ENCODE assay signal across 9 mouse cellular contexts in the genomic region with DNA sequence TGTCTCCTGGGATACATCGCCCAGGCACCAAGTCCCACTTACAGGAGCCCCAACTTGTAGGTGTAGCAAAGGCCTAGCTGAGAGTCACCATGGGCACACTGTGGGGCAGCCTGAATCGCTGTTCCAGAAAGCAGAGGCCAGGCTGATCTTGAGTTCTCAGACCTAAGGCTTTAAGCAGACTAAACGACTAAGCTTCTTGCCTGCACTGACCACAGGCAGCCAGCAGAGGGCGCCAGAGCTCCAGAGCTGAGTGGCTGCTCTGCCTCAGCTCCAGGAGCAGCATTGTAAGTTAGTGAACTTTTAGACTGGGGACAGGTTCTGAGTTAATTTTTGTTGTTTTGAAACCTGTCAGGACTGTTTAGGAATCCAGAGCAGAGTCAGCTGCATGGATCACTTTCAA. TPM values are rescaled to one million over a fixed set of nuclear protein-coding genes. Genes with fewer than 3 reads are reported as not detected.
A peak's percentile ranks its signal among the peaks of the same experiment; 100 is the strongest.
DNase-seq lines count a peak whose midpoint lies in the region; ATAC-seq lines count a peak whose summit lies in the region.
"Had no signal": no experiment of that assay in that cellular context is flagged by ENCODE, and none has a peak within 500 bp of the region (broad histone marks: within the 10 kb centered on the region; RNA-seq: fewer than 3 reads in every experiment).

No protein-coding gene starts in this region.

- H3K36me3 ChIP-seq in heart, embryonic 12.5 days, result peaks cover 55% of the 10 kb centered on the region
- peaks cover 22% of the 10 kb centered on the region for H3K36me3 ChIP-seq in intestine, embryonic 15.5 days
- H3K36me3 ChIP-seq in splenic B cell, adult 2 months (ENCODE audit: control insufficient read depth, insufficient read depth, low read length, poor library complexity, severe bottlenecking), result peaks cover 20% of the 10 kb centered on the region

- no peak overlapping the region for H3K4me3 ChIP-seq in heart, embryonic 12.5 days
- no peak overlapping the region for H3K4me3 ChIP-seq in intestine, embryonic 15.5 days (replicated peaks)
- H3K4me3 ChIP-seq: megakaryocyte, embryonic 14.5 days had no signal

- peaks cover 15% of the 10 kb centered on the region for H3K9me3 ChIP-seq in heart, embryonic 12.5 days (replicated peaks)
- H3K9me3 ChIP-seq in intestine, embryonic 15.5 days, result no peaks in the 10 kb centered on the region

- H3K27me3 ChIP-seq in heart, embryonic 12.5 days (replicated peaks), result peaks cover 15% of the 10 kb centered on the region; the same call in 1 of the 2 replicates
- no peaks in the 10 kb centered on the region for H3K27me3 ChIP-seq in intestine, embryonic 15.5 days (replicated peaks)
- H3K27me3 ChIP-seq in splenic B cell, adult 2 months (ENCODE audit: control insufficient read depth, insufficient read depth, low read length, poor library complexity, severe bottlenecking), result no peaks in the 10 kb centered on the region
- H3K27me3 ChIP-seq: megakaryocyte, embryonic 14.5 days had no signal

- intact Hi-C loops in left cerebral cortex, postnatal 4 days (cut with DNase I), result loop anchor here (2.0 to 10.0 kb wide), 4 partner anchors 87 to 259 kb away; a partner anchor contains a TSS

- no peak overlapping the region for H3K9ac ChIP-seq in heart, embryonic 12.5 days
- H3K9ac ChIP-seq in intestine, embryonic 15.5 days, result no peak overlapping the region

- 21% methylated on average over 4 of the region's 4 CpGs for whole genome bisulfite sequencing in heart, embryonic 12.5 days
- WGBS in intestine, embryonic 15.5 days, result 20% methylated on average over 4 of the region's 4 CpGs

- no peak overlapping the region for H3K4me2 ChIP-seq in heart, embryonic 12.5 days
- no peak overlapping the region for H3K4me2 ChIP-seq in intestine, embryonic 15.5 days (replicated peaks)

- peak; percentile 94 for DNase-seq in heart, adult 11 months
- DNase-seq in cerebellum, adult 11-12 months, result peak; percentile 38
- peak; percentile 40 to 79 for DNase-seq in frontal cortex, postnatal 14 days (ENCODE audit: low spot score in 2 of 2)
- DNase-seq in left cerebral cortex, postnatal 4 days, result peak; percentile 71
- DNase-seq in naive thymus-derived CD4-positive, alpha-beta T cell, adult 2 months (ENCODE audit: low read depth), result peak; percentile 79
- peak; percentile 83 for DNase-seq in splenic B cell, adult 2 months (ENCODE audit: low read depth, low spot score)

- H3K4me1 ChIP-seq in heart, embryonic 12.5 days (replicated peaks), result peaks cover 4% of the 10 kb centered on the region; the same call in 1 of the 2 replicates
- H3K4me1 ChIP-seq in intestine, embryonic 15.5 days (replicated peaks), result no peaks in the 10 kb centered on the region

- H3K27ac ChIP-seq in heart, embryonic 12.5 days (ENCODE audit: poor library complexity, severe bottlenecking), result no peak overlapping the region
- H3K27ac ChIP-seq in intestine, embryonic 15.5 days, result no peak overlapping the region

- no peak for ATAC-seq in heart, embryonic 12.5 days (ENCODE audit: insufficient number of reproducible peaks, low FRiP score)
- peak; percentile 66; the same call in 1 of the 2 replicates for ATAC-seq in intestine, embryonic 15.5 days

RNA-seq across cellular contexts. Expression of a gene that starts 12.9 kb away (rescaled TPM):
- 10.6 and 12.4 TPM in 2 replicates for polyA plus RNA-seq in heart, embryonic 12.5 days (2016; fragmentation: Nextera tagmentation; extraction: Ambion mirVana)
- 13.2 and 13.8 TPM in 2 replicates for polyA plus RNA-seq in intestine, embryonic 15.5 days (2015; fragmentation: Nextera tagmentation; extraction: Ambion mirVana)
- 10 to 100 TPM; 24.2 to 26.1 TPM for total RNA-seq in left cerebral cortex, postnatal 4 days (2021)

RNA-seq across cellular contexts. Expression of a gene that starts 20.8 kb away (rescaled TPM):
- polyA plus RNA-seq in heart, embryonic 12.5 days (2016; fragmentation: Nextera tagmentation; extraction: Ambion mirVana), result 5.1 and 5.7 TPM in 2 replicates
- polyA plus RNA-seq in intestine, embryonic 15.5 days (2015; fragmentation: Nextera tagmentation; extraction: Ambion mirVana), result 8.1 and 8.5 TPM in 2 replicates
- 10 to 100 TPM; 10.9 to 11.9 TPM for total RNA-seq in left cerebral cortex, postnatal 4 days (2021)

Comparison
In these comparisons a context has a peak if more than half of its experiments do, and no peak if none do; other contexts are left out.
1. DNase-seq: peak in every context shown above with its lines; median percentile 94 in heart, adult 11 months; 83 in splenic B cell, adult 2 months; 79 in naive thymus-derived CD4-positive, alpha-beta T cell, adult 2 months; 71 in left cerebral cortex, postnatal 4 days; 60 in frontal cortex, postnatal 14 days; 38 in cerebellum, adult 11-12 months.